Mouse (Mus musculus): ENCODE data around the gene Adamts6.

DNA sequence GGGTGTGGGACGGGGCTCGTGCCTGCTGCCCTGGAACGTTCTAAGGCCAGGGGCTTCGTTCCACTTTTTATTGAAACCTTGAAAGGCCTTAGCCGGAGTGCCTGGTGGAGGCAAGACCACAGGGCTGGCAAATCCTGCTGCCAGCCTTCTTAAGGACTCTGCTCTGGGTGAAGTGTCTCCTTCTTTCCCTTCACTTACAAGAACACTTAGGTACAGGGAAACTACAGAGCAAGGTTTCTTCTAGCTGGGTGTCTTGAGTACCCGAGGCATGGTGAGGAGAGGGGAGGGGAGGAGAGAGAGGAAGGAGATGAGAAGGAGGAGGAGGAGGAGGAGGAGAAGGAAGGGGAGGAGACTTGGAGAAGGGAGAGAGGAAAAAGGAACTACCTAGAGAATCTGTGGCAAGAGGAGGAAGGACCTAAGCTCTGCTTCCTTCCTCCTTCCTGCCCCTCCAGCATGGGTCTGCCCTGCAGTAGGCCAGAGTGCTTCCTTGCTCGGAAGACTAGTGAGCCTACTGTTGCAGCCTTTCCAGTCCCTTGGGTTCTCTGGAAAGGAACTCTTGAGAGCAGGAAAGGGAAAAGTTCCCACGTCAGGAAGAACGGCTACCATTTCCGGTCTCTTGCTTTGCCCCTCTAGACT, 254.6 kb downstream of the Adamts6 start:
- no peak for TF ChIP-seq CTCF (IDR thresholded peaks at IDR 0.05; ENCODE audit: low read depth)
- TF ChIP-seq EP300 (IDR thresholded peaks at IDR 0.05; ENCODE audit: low read depth) = no peak
